Mouse (Mus musculus): ENCODE data around the gene Sike1.

Gene Sike1

GRCm38 (mm10) chr3:103040285-103040684, 44.8 kb downstream of the Sike1 start:
- no peak for DNase-seq

- no peak for DNase-seq
Observed at GRCm38 (mm10) chr3:103040861-103041379, 45.4 kb downstream of the Sike1 start.

GRCm38 (mm10) chr3:103056016-103056595, 60.6 kb downstream of the Sike1 start:
- DNase-seq = no peak

- DNase-seq = no peak
Observed at GRCm38 (mm10) chr3:103057752-103058151, 62.2 kb downstream of the Sike1 start.

Data from kidney, postnatal 10 days (tissue).